Mouse (Mus musculus) bone marrow macrophage, adult 2 months (primary cell): Measurements from ENCODE around the gene Stoml3.

Source experiments
- CTCF ChIP-seq: IDR thresholded peaks from 2 replicates; pipeline ENCODE4 v1.5.1; 2012; ENCODE audit warnings: low read depth, mild to moderate bottlenecking, low read length, moderate library complexity
- POLR2A ChIP-seq: IDR thresholded peaks from 2 replicates; pipeline ENCODE4 v1.6.1; 2012; ENCODE audit warnings: mild to moderate bottlenecking, low read depth, low read length, borderline replicate concordance

DNA sequence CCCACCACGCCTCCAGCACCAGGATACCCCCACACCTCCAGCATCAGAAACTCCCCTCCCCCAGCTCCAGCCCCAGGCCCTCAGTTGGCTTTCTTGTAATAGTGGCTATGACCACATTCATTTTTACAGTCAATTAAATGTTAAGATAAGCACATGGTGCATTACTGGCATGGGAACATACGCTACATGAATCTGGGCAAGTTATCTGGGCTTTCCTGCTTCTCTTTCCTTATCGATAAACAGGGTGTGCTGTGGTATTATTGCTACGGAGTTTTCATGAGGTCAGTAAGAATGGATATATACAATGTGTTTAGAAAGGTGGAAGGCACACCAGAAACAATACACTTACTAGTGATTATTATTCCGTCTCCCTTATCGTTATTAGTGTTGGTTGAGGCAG, 43.6 kb downstream of the Stoml3 start:
- TF ChIP-seq POLR2A (no peak), CTCF (no peak)
